Mouse (Mus musculus): ENCODE results near the gene Fis1. TPM values are rescaled to one million over a fixed set of nuclear protein-coding genes. Genes with fewer than 3 reads are reported as not detected.
A peak's percentile ranks its signal among the peaks of the same experiment; 100 is the strongest.

Gene Fis1
- polyA plus RNA-seq, 1 experiment from 2014 or later: 251 TPM

- Histone ChIP-seq H3K27me3 (replicated peaks; ENCODE audit: control insufficient read depth, insufficient read depth, low read length) (no peaks in the 10 kb centered on the region), H3K27ac (ENCODE audit: low read depth, low read length) (0 out of 2 replicates have a peak overlapping the region, but pooled peaks have one; percentile 22), H3K36me3 (ENCODE audit: control insufficient read depth, insufficient read depth, low read length) (peaks cover 24% of the 10 kb centered on the region), H3K4me2 (no peak overlapping the region), H3K4me1 (replicated peaks; ENCODE audit: control insufficient read depth, insufficient read depth, low read length) (peaks cover 37% of the 10 kb centered on the region), H3K9ac (ENCODE audit: low read depth, low read length) (no peak overlapping the region), H3K4me3 (ENCODE audit: low read depth, low read length) (no peak overlapping the region), H3K9me3 (ENCODE audit: control insufficient read depth, low read length) (no peaks in the 10 kb centered on the region)
- ATAC-seq (replicated peaks; ENCODE audit: low FRiP score): no peak
- WGBS: 78% methylated on average over 10 of the region's 10 CpGs
- no peak for DNase-seq (ENCODE audit: low spot score)
Observed at GRCm38 (mm10) chr5:136967592-136967991, 14.5 kb downstream of the Fis1 start.

- Histone ChIP-seq H3K9me3 (ENCODE audit: control insufficient read depth, low read length) (no peaks in the 10 kb centered on the region), H3K27me3 (replicated peaks; ENCODE audit: control insufficient read depth, insufficient read depth, low read length) (no peaks in the 10 kb centered on the region; the same call in 1 of the 2 replicates), H3K4me3 (ENCODE audit: low read depth, low read length) (no peak overlapping the region), H3K27ac (ENCODE audit: low read depth, low read length) (no peak overlapping the region), H3K4me1 (replicated peaks; ENCODE audit: control insufficient read depth, insufficient read depth, low read length) (peaks cover 10% of the 10 kb centered on the region), H3K9ac (ENCODE audit: low read depth, low read length) (no peak overlapping the region), H3K4me2 (no peak overlapping the region), H3K36me3 (ENCODE audit: control insufficient read depth, insufficient read depth, low read length) (peaks cover 5% of the 10 kb centered on the region; the same call in 1 of the 2 replicates)
- ATAC-seq (replicated peaks; ENCODE audit: low FRiP score) (peak; percentile 62), DNase-seq (ENCODE audit: low spot score) (no peak)
- 65% methylated on average over 1 of the region's 1 CpGs for WGBS
Observed at GRCm38 (mm10) chr5:136970703-136971102, 17.6 kb downstream of the Fis1 start.

DNA sequence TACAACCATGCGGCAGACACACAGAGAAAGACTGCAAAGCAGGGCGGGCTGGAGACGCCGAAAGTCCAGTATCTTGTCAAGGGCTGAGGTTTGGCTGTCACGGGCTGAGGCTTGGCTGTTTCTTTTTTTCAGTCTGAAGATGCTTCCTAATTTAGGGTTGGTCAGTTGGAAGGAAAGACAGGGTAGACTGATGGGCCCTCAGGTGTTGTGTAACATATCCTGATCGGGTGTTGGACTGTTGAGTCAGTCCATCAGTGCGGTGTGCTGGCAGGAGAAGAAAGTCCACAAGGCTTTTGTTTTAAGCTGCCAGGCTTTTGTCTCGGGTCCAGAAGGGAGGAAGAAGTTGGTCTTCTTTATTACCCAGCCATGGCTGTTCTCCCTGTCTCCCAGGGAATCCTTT is 20.6 kb downstream of the Fis1 start:
- H3K4me1 ChIP-seq (replicated peaks; ENCODE audit: control insufficient read depth, insufficient read depth, low read length): no peaks in the 10 kb centered on the region
- H3K9me3 ChIP-seq (ENCODE audit: control insufficient read depth, low read length): no peaks in the 10 kb centered on the region
- H3K4me3 ChIP-seq (ENCODE audit: low read depth, low read length): no peak overlapping the region
- DNase-seq (ENCODE audit: low spot score) (no peak), ATAC-seq (replicated peaks; ENCODE audit: low FRiP score) (no peak)
- H3K4me2 ChIP-seq: no peak overlapping the region
- H3K27me3 ChIP-seq (replicated peaks; ENCODE audit: control insufficient read depth, insufficient read depth, low read length): no peaks in the 10 kb centered on the region; the same call in 1 of the 2 replicates
- H3K36me3 ChIP-seq (ENCODE audit: control insufficient read depth, insufficient read depth, low read length): no peaks in the 10 kb centered on the region
- no peak overlapping the region for H3K27ac ChIP-seq (ENCODE audit: low read depth, low read length)
- H3K9ac ChIP-seq (ENCODE audit: low read depth, low read length): no peak overlapping the region
- 47% methylated on average over 8 of the region's 8 CpGs for WGBS

- no peak for DNase-seq (ENCODE audit: low spot score)
- Histone ChIP-seq H3K4me2 (no peak overlapping the region), H3K4me1 (replicated peaks; ENCODE audit: control insufficient read depth, insufficient read depth, low read length) (no peaks in the 10 kb centered on the region), H3K4me3 (ENCODE audit: low read depth, low read length) (no peak overlapping the region), H3K9me3 (ENCODE audit: control insufficient read depth, low read length) (no peaks in the 10 kb centered on the region), H3K27me3 (replicated peaks; ENCODE audit: control insufficient read depth, insufficient read depth, low read length) (no peaks in the 10 kb centered on the region; the same call in 1 of the 2 replicates), H3K36me3 (ENCODE audit: control insufficient read depth, insufficient read depth, low read length) (peaks cover 3% of the 10 kb centered on the region; the same call in 1 of the 2 replicates), H3K9ac (ENCODE audit: low read depth, low read length) (no peak overlapping the region), H3K27ac (ENCODE audit: low read depth, low read length) (no peak overlapping the region)
- 54% methylated on average over 4 of the region's 4 CpGs for WGBS
- ATAC-seq (replicated peaks; ENCODE audit: low FRiP score): no peak
Observed at GRCm38 (mm10) chr5:136977769-136978168, 24.7 kb downstream of the Fis1 start.

- H3K36me3 ChIP-seq (ENCODE audit: control insufficient read depth, insufficient read depth, low read length): peaks cover 3% of the 10 kb centered on the region; the same call in 1 of the 2 replicates
- H3K4me2 ChIP-seq: no peak overlapping the region
- ATAC-seq (replicated peaks; ENCODE audit: low FRiP score) (no peak), DNase-seq (ENCODE audit: low spot score) (no peak)
- no peak overlapping the region for H3K27ac ChIP-seq (ENCODE audit: low read depth, low read length)
- H3K27me3 ChIP-seq (replicated peaks; ENCODE audit: control insufficient read depth, insufficient read depth, low read length): no peaks in the 10 kb centered on the region; the same call in 1 of the 2 replicates
- H3K4me1 ChIP-seq (replicated peaks; ENCODE audit: control insufficient read depth, insufficient read depth, low read length): no peaks in the 10 kb centered on the region
- no peaks in the 10 kb centered on the region for H3K9me3 ChIP-seq (ENCODE audit: control insufficient read depth, low read length)
- H3K4me3 ChIP-seq (ENCODE audit: low read depth, low read length): no peak overlapping the region
- WGBS: 79% methylated on average over 2 of the region's 2 CpGs
- H3K9ac ChIP-seq (ENCODE audit: low read depth, low read length): no peak overlapping the region
Observed at GRCm38 (mm10) chr5:136979762-136980161, 26.7 kb downstream of the Fis1 start.

DNA sequence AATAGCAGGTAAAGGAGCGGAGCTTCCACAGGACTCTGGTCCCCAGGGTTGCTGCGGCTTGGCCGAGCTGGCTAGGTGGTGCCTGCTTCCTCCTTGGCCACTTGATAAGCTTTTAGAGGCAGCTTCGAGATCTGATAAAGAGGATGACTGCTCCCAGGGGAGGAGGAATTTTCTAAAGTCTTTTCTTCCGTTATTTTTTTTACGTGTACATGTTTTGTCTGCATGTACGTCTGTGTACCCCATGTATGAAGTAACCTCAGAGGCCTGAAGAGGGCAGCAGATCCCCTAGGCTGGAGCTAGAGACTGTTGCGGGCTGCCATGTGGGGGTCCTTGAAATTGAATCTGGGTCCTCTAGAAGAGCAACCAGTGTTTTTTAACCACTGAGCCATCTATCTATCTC is 27.9 kb downstream of the Fis1 start:
- H3K4me3 ChIP-seq (ENCODE audit: low read depth, low read length): no peak overlapping the region
- H3K9me3 ChIP-seq (ENCODE audit: control insufficient read depth, low read length): no peaks in the 10 kb centered on the region
- peaks cover 2% of the 10 kb centered on the region; the same call in 1 of the 2 replicates for H3K4me1 ChIP-seq (replicated peaks; ENCODE audit: control insufficient read depth, insufficient read depth, low read length)
- DNase-seq (ENCODE audit: low spot score) (no peak), ATAC-seq (replicated peaks; ENCODE audit: low FRiP score) (no peak)
- H3K27ac ChIP-seq (ENCODE audit: low read depth, low read length): no peak overlapping the region
- H3K9ac ChIP-seq (ENCODE audit: low read depth, low read length): no peak overlapping the region
- no peak overlapping the region for H3K4me2 ChIP-seq
- WGBS: 80% methylated on average over 8 of the region's 8 CpGs
- no peaks in the 10 kb centered on the region for H3K27me3 ChIP-seq (replicated peaks; ENCODE audit: control insufficient read depth, insufficient read depth, low read length)
- peaks cover 3% of the 10 kb centered on the region; the same call in 1 of the 2 replicates for H3K36me3 ChIP-seq (ENCODE audit: control insufficient read depth, insufficient read depth, low read length)

- DNase-seq (ENCODE audit: low spot score) (no peak), ATAC-seq (replicated peaks; ENCODE audit: low FRiP score) (no peak)
- no peak overlapping the region for H3K4me3 ChIP-seq (ENCODE audit: low read depth, low read length)
- no peak overlapping the region for H3K9ac ChIP-seq (ENCODE audit: low read depth, low read length)
- H3K27me3 ChIP-seq (replicated peaks; ENCODE audit: control insufficient read depth, insufficient read depth, low read length): no peaks in the 10 kb centered on the region
- 53% methylated on average over 15 of the region's 16 CpGs for WGBS
- H3K36me3 ChIP-seq (ENCODE audit: control insufficient read depth, insufficient read depth, low read length): peaks cover 3% of the 10 kb centered on the region; the same call in 1 of the 2 replicates
- no peaks in the 10 kb centered on the region for H3K9me3 ChIP-seq (ENCODE audit: control insufficient read depth, low read length)
- no peak overlapping the region for H3K27ac ChIP-seq (ENCODE audit: low read depth, low read length)
- H3K4me1 ChIP-seq (replicated peaks; ENCODE audit: control insufficient read depth, insufficient read depth, low read length): peaks cover 6% of the 10 kb centered on the region; the same call in 1 of the 2 replicates
- no peak overlapping the region for H3K4me2 ChIP-seq
Observed at GRCm38 (mm10) chr5:136982338-136982930, 29.4 kb downstream of the Fis1 start.

- no peak for DNase-seq (ENCODE audit: low spot score)
- ATAC-seq (replicated peaks; ENCODE audit: low FRiP score): no peak
Observed at GRCm38 (mm10) chr5:136984828-136985227, 31.8 kb downstream of the Fis1 start.

GRCm38 (mm10) chr5:136986695-136987137 is 33.6 kb downstream of the Fis1 start, which contains the start of gene Plod3:
Gene Plod3 (plus strand): TSS chr5:136987019.
- H3K27me3 ChIP-seq (replicated peaks; ENCODE audit: control insufficient read depth, insufficient read depth, low read length): no peaks in the 10 kb centered on the region
- peak within 1 kb of the TSS; percentile 85 for H3K27ac ChIP-seq (ENCODE audit: low read depth, low read length)
- H3K9ac ChIP-seq (ENCODE audit: low read depth, low read length): peak within 1 kb of the TSS; percentile 85
- 0% methylated on average over 26 of the region's 26 CpGs for WGBS
- peak within 1 kb of the TSS; percentile 77 for H3K4me3 ChIP-seq (ENCODE audit: low read depth, low read length)
- ATAC-seq (replicated peaks; ENCODE audit: low FRiP score) (peak; percentile 91), DNase-seq (ENCODE audit: low spot score) (peak; percentile 90)
- H3K4me2 ChIP-seq: peak within 1 kb of the TSS; percentile 86
- peaks cover 22% of the 10 kb centered on the region for H3K36me3 ChIP-seq (ENCODE audit: control insufficient read depth, insufficient read depth, low read length)
- H3K4me1 ChIP-seq (replicated peaks; ENCODE audit: control insufficient read depth, insufficient read depth, low read length): peaks cover 6% of the 10 kb centered on the region; the same call in 1 of the 2 replicates
- H3K9me3 ChIP-seq (ENCODE audit: control insufficient read depth, low read length): no peaks in the 10 kb centered on the region

More at GRCm38 (mm10) chr5:136984828-136985227, 31.8 kb downstream of the Fis1 start:
- WGBS: 53% methylated on average over 14 of the region's 14 CpGs
- Histone ChIP-seq H3K9me3 (ENCODE audit: control insufficient read depth, low read length) (no peaks in the 10 kb centered on the region), H3K36me3 (ENCODE audit: control insufficient read depth, insufficient read depth, low read length) (peaks cover 6% of the 10 kb centered on the region; the same call in 1 of the 2 replicates), H3K4me2 (no peak overlapping the region), H3K9ac (ENCODE audit: low read depth, low read length) (no peak overlapping the region), H3K4me1 (replicated peaks; ENCODE audit: control insufficient read depth, insufficient read depth, low read length) (peaks cover 6% of the 10 kb centered on the region; the same call in 1 of the 2 replicates), H3K27me3 (replicated peaks; ENCODE audit: control insufficient read depth, insufficient read depth, low read length) (no peaks in the 10 kb centered on the region), H3K4me3 (ENCODE audit: low read depth, low read length) (no peak overlapping the region), H3K27ac (ENCODE audit: low read depth, low read length) (no peak overlapping the region)
